Mouse (Mus musculus) kidney, embryonic 15.5 days (tissue): ENCODE measurements around the gene Map4k4. TPM values are rescaled to one million over a fixed set of nuclear protein-coding genes. Genes with fewer than 3 reads are reported as not detected.

Source experiments
- ATAC-seq: fragments of 200-750 bp; cut with Nextera tagmentation; replicated peaks from 2 replicates; pipeline ENCODE4 v1.8.0; 2017; ENCODE audit warnings: moderate TSS enrichment; ENCODE audit not compliant: low FRiP score
- H3K27ac ChIP-seq: fragments of 300-500 bp; sonication (generic); 2 replicates; pipeline ENCODE4 v1.5.1; 2015; ENCODE audit warnings: mild to moderate bottlenecking, inconsistent platforms
- H3K27me3 ChIP-seq: fragments of 300-500 bp; sonication (generic); 2 replicates; pipeline ENCODE4 v1.6.1; 2015; ENCODE audit warnings: inconsistent platforms
- H3K36me3 ChIP-seq: fragments of 300-500 bp; sonication (generic); 2 replicates; pipeline ENCODE4 v1.6.1; 2015; ENCODE audit warnings: inconsistent platforms
- H3K4me1 ChIP-seq: fragments of 300-500 bp; sonication (generic); 2 replicates; pipeline ENCODE4 v1.6.1; 2015; ENCODE audit warnings: inconsistent platforms
- H3K4me2 ChIP-seq: fragments of 300-500 bp; sonication (generic); 2 replicates; pipeline ENCODE4 v1.6.1; 2015; ENCODE audit warnings: moderate library complexity, mild to moderate bottlenecking, inconsistent platforms
- H3K4me3 ChIP-seq: fragments of 300-500 bp; sonication (generic); replicated peaks from 2 replicates; pipeline ENCODE4 v1.5.1; 2015; ENCODE audit warnings: mild to moderate bottlenecking, inconsistent platforms
- H3K9ac ChIP-seq: fragments of 300-500 bp; sonication (generic); 2 replicates; pipeline ENCODE4 v1.6.1; 2015; ENCODE audit warnings: mild to moderate bottlenecking, inconsistent platforms
- H3K9me3 ChIP-seq: fragments of 300-500 bp; sonication (generic); replicated peaks from 2 replicates; pipeline ENCODE4 v1.6.1; 2016; ENCODE audit warnings: inconsistent platforms
- WGBS: fragments of 180-500 bp; shearing (Covaris S2); methylation state at CpG from one replicate; pipeline ENCODE4 v1.1.7; 2015; ENCODE audit warnings: mixed read lengths; 5-methylcytosine and 5-hydroxymethylcytosine counted together
- polyA plus RNA-seq: library from polyadenylated mRNA; unstranded; fragments of >200 nt; fragmentation: Nextera tagmentation; extraction: Ambion mirVana; gene quantifications from 2 replicates; pipeline ENCODE4 v1.2.1, GENCODE M21; 2015

Map4k4 gene
- polyA plus RNA-seq, 1 experiment from 2014 or later, result 33.5 TPM

GRCm38 (mm10) chr1:40064508-40064907, 163.8 kb downstream of the Map4k4 start:
- no peaks in the 10 kb centered on the region for H3K36me3 ChIP-seq
- no peaks in the 10 kb centered on the region for H3K4me1 ChIP-seq
- H3K27me3 ChIP-seq, result no peaks in the 10 kb centered on the region
- no peak for ATAC-seq
- no peak overlapping the region for H3K4me3 ChIP-seq
- no peaks in the 10 kb centered on the region for H3K9me3 ChIP-seq
- no peak overlapping the region for H3K27ac ChIP-seq
- WGBS, result 88% methylated on average over 8 of the region's 8 CpGs
- H3K9ac ChIP-seq, result no peak overlapping the region
- no peak overlapping the region for H3K4me2 ChIP-seq

- no peak overlapping the region for H3K4me2 ChIP-seq
- no peaks in the 10 kb centered on the region for H3K9me3 ChIP-seq
- H3K4me1 ChIP-seq, result no peaks in the 10 kb centered on the region
- 74% methylated on average over 4 of the region's 4 CpGs for WGBS
- no peak overlapping the region for H3K27ac ChIP-seq
- H3K4me3 ChIP-seq, result no peak overlapping the region
- no peaks in the 10 kb centered on the region for H3K27me3 ChIP-seq
- no peak for ATAC-seq
- H3K9ac ChIP-seq, result no peak overlapping the region
- no peaks in the 10 kb centered on the region for H3K36me3 ChIP-seq
Observed at GRCm38 (mm10) chr1:40072558-40072957, 171.8 kb downstream of the Map4k4 start.

GRCm38 (mm10) chr1:40073779-40074178, 173.1 kb downstream of the Map4k4 start, which contains the start of gene Il1r2:
Il1r2 (plus strand) TSS chr1:40074079.
- WGBS, result 88% methylated on average over 5 of the region's 5 CpGs
- Histone ChIP-seq H3K36me3 (no peaks in the 10 kb centered on the region), H3K9me3 (no peaks in the 10 kb centered on the region), H3K27ac (no peak within 1 kb of the TSS), H3K27me3 (no peaks in the 10 kb centered on the region), H3K4me3 (no peak within 1 kb of the TSS), H3K4me2 (no peak within 1 kb of the TSS), H3K9ac (no peak within 1 kb of the TSS), H3K4me1 (no peaks in the 10 kb centered on the region)
- ATAC-seq, result no peak

Other genes starting within 250 kb of the Map4k4 start
- gene Creg2, start 249.4 kb upstream of the Map4k4 start, polyA plus RNA-seq, result 0.08 and 0.18 TPM in 2 replicates
- gene Rfx8, start 179.9 kb upstream of the Map4k4 start, polyA plus RNA-seq, result 0.31 and 0.51 TPM in 2 replicates
- gene Gm3646, start 95.6 kb upstream of the Map4k4 start, polyA plus RNA-seq, result not detected in 2 replicates
- 0.50 and 0.74 TPM in 2 replicates for gene Il1r2, start 173.2 kb downstream of the Map4k4 start, polyA plus RNA-seq